Mouse (Mus musculus): ENCODE data around the gene Map3k5.

- no peak for TF ChIP-seq TAL1 (IDR thresholded peaks at IDR 0.05; ENCODE audit: low read length)
- no peak for TF ChIP-seq GATA1 (IDR thresholded peaks at IDR 0.05; ENCODE audit: low read length)
These were observed 102.1 kb downstream of the Map3k5 start for GRCm38 (mm10) chr10:20036375-20036774.
